Mouse (Mus musculus) embryonic fibroblast, embryonic 13.5 days (primary cell): ENCODE data around the gene Proser2.

Experiments
- CTCF ChIP-seq: IDR thresholded peaks from 2 replicates; pipeline ENCODE4 v1.5.1; 2011; ENCODE audit warnings: mild to moderate bottlenecking, control low read depth, low read length, moderate library complexity, borderline replicate concordance; ENCODE audit not compliant: insufficient read depth
- POLR2A ChIP-seq: IDR thresholded peaks from 2 replicates; pipeline ENCODE4 v1.6.1; 2011; ENCODE audit warnings: low read depth, mild to moderate bottlenecking, control low read depth, low read length, moderate library complexity

DNA sequence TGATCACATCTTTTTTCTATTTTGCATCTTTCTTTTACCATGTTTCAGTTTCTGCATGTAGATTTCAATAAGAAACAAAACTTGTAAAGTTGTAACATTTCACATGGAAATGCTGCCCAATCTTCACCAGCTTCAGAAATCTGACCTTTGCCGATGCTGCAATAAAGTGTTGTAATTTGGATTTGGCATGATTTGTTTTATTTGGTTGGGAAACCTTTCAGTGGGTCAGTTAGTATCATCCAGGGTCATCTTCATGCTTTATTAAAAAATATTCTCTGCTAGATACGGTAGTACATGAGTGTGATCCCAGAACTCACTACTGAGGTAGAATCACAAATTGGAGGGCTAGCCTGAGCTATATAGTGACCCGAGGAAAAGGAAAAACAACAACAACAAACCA is 73.5 kb downstream of the Proser2 start:
- TF ChIP-seq POLR2A: no peak
- TF ChIP-seq CTCF: no peak
